Mouse (Mus musculus) retina, embryonic 14.5 days (tissue): ENCODE measurements around the gene Zp2.
A peak's percentile ranks its signal among the peaks of the same experiment; 100 is the strongest.

Experiments used
- DNase-seq: peaks from one replicate; pipeline ENCODE4 v3.0.0-alpha.2; 2015; ENCODE audit warnings: low spot score

The Zp2 gene

DNA sequence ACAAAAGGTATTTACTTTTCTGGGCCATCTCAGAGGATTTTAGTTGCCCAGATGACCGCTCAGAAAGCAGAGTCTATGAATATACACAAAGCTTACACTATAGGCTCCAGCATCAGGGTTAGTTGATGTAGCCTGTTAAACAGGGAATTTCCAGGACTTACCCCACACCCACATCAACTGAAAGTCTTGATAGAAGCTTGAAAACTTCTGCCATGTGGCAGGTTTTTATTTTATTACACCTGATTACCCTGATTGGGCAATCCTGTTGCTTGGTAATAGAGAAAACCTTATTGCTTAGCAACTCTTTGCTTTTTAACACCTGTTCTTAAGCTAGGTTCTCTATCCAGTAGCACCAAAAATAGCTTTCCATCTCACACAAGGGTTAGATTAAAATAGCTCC is 2.3 kb downstream of the Zp2 start:
- DNase-seq = no peak

DNA sequence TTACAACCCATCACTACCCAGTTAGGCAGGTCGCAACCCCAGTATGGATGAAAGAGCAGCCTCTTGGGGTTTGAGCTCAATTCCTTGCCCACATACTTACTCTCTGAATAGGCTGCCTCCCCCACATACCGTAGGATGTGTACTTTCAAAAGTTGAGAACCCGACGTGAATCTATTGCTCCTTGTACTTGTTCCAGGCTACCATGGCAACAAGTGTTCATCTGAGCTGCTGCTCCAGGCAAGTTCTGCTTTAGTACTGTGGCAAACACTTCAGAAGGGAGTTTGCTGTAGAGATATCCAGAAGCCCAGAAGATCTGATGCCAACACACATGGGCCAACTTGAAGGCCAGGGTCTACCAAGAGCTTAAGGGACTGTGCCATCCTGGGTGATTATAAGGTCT is 16.1 kb downstream of the Zp2 start:
- no peak for DNase-seq

DNA sequence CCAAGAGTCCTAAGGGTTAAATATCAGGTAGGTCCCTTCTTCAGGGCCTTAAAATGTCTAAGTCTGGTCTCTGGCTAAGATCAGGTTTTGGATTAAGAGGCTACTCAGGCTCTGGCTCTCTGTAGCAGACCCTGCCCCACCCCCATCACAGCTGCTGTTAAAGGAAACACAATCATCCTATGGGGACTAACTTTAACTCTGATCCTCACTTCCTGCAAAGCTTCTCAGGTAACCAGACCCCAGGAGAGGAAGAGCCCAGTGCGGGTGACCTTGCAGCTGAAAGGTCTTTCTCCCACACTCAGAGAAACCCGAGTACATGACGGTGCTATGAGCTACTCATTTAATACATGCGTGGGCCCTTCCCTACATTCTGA is 17.4 kb downstream of the Zp2 start:
- no peak for DNase-seq

DNA sequence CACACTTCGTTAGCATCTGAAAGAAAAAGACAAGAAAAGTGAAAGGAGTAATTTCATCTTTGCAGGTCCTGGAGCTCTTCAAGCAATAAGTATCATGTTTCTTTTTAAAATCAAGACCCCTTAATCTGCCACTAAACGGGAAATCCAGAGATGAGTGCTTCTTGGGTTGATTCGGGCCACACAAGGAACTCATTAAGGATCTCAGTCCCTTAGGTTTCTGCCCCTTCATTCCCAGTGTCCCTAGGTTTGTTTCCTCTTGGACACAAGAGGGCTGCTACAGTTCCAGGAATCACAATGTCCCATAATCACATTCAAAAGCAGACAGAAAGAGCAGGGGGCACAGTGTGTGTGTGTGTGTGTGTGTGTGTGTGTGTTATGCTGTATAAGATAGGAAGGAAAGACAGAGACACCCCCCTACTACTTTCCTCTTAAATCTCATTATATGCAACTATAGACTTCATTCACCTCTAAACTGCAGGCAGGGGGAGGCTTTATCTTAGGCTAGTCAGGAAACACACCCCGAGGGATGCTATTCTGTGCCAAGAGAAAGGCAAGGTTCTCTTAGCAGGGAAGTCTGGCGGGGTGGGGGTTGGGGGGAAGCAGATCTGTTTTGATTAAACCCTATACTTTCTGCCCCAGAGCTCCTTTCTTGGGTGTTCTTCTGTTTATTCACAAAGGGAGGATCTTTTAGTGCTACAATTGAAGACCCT is 18.0 kb downstream of the Zp2 start:
- DNase-seq = no peak

DNA sequence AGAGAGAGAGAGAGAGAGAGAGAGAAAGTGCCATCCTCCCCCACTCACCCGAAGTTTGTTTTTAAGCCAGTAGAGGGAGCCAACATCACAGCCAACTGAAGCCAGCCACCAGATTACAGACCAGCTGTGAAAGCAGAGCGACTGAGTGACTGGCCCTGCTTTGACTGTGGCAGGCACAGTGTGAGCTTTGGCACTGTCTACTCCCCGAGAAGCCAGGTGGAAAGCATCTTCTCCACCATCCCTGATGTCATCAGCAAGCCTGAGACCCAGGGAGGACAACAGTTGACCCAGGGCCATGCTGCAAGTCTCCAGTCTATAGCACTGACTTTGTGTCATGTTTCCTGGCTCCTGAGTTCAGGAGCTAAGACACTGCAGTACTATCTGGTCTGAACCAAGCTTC is 20.2 kb downstream of the Zp2 start:
- DNase-seq = peak; percentile 90

DNA sequence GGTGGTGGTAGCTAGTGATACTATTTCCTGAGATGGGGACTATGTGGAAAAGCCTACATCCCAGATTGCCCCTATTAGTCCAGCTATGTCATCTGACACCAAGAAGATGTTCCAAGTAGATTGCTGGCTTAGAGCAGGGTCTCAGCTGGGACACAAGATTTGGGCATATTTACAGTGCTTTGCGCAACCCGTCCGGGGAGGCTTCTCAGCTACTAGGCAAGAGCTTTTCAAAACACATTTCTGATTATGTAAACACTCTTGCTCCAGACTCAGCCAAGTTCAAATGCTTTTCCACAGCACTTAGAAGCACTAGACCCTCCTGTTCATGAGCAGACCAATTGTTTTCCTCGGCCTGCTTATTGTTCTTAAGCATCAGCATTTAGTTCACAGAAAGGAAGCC is 21.3 kb downstream of the Zp2 start:
- no peak for DNase-seq

DNA sequence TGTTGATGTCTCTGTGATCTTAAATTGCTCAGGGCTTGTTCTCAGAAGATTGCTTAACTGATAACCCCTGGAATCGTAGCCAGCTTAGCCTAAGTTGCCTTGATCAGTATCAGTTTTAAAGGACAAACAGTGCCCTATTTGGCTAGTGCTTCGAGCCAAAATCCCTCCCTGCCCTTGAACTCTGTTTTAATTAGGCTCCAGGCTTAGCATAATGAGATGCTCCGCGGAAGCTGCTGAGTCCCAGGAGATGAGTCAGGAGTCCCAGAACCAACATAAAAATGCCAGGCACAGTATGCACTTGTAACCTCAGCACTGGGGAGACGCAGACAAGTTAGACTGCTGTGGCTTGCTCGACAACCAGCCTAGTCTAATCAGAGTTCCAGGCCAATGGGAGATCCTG is 27.6 kb downstream of the Zp2 start:
- no peak for DNase-seq

DNA sequence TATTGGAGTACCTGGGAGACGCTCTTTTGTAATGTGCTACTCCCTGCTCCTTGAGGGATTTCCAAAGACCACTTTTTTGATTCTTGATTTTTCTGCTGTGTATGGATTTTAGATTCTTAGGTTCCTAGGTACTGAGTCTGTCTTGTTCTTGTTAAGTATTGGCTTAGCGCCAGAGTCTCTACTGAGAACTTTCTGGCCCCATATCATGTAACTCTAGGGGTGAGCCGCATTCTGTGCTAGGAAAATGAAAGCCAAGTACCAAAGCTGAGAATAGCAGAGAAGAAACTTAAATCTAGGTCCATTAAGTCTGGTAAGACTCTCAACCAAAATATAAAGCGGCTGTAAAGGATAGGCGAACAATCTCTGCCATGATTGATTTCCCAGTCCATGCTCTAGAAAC is 28.1 kb downstream of the Zp2 start:
- no peak for DNase-seq

DNA sequence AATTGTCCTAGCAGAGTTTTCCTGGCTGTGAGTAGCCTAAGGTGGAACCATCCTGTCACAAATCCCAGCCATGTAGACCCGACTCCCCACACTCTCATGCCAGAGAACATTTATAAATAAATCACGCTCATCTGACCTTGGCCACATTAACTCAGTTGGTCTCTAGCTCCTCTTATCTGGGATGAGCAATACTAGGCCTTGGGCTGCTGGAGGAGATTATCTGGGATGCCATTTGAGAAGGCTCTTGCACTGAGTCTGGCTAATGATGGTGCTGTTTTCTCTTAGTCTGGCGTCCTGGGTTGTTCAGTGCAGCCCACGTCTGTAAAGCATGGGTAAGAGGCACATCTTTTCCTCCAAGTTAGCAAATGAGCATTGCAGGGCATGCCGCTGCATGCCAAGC is 35.4 kb downstream of the Zp2 start:
- no peak for DNase-seq

DNA sequence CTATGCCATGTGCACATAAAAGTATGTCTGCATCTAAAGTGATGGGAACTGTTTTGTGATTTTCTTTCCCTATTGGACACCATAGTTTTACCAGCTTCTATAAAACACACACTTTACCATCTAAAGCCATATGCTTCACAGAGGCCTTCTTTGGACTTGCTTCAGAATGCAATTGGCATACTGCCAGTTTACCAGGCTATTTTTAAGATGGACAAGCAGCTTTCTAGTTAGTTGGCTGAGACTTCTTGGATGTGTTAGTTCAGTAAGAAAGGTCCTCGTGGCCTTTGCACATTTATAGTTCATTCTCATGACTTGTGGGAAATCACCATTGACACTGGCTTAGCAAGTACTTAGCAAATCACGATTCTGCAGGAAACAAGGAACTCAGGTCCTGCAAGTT is 38.7 kb downstream of the Zp2 start:
- DNase-seq = no peak

DNA sequence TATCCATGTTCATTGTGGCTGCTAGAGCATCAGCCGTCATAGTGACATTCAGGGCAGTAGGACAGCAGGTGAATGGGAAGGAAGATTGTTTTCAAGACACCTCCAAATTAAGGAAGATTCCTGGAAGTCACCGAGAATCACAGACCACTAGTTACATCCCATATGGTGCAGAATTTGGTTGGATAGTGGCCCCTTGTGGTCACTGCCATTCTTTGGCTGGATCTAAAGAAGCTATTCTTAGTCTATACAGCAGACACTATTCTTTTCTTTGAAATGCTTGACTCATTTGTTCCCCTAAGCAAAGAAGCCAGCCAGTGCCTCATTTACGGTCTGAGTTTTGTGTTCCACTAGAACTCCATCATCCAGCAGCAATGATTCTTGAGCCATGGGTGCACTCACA is 40.1 kb downstream of the Zp2 start:
- DNase-seq = peak; percentile 51

DNA sequence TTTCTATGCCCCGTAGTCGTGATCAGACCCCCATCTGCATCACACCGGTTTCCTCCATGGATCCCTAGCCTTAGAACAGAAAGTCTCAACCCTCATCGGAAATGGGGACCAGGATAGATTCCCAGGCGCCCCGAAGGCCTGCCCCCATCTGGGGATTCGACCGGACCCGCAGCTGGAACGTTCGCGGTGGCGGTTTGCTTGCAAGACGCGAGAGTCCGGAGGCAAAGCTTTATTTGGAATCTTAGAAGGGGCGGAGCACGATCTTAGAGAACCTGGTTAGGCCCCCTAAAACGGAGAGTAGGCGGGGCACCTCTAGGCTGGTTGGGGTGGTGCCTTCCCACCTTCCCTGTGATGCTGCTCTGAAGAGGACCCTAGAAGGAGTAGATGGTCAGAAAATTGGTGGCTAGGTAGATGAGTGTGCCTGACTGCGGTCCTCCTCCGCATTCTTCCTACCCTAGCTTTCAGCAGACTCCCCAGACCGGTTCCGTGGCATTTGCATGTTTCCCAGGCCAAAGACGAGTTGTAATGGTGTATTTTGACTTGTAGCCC is 42.0 kb downstream of the Zp2 start:
- DNase-seq = no peak

DNA sequence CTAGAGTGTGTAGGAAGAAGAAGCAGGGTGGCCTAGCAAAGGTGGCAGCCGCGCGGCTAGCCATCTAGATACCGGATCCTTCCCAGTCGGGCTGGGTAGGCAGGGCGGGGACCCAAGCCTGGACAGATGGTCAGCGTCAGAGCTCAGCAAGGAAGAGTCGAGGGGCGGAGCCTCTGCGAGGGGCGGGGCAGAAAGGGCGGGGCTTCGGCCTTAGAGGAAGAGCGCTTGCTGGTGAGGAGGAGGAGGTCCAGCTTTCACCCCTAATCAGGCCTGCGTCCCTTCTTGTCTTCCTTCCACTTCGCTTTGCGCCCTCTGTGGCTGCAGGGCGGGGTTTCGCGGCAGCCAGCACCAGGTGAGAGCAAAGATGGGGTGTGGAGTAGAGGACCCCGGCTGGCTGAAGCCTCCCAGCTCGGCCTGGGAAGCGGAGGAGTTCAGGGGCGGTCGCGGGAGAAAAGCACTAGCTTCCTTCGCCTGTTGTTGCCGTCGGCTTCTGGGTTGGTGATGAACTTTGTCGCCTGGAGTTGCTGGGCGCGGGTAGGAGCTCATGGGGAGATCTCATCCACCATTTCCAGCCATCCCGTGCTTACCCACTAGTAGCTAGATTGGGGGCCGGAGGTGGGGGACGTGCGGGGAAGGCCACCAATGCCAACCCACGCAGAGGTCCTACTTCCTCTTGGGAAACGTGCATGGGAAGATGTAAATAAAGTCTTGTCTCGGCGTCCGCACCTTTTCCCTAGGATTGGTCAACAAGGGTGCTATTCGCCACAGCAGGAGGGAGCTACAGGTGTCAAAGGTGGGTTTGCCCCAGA is 42.7 kb downstream of the Zp2 start, which contains the start of gene Tmem159:
Tmem159 (plus strand) TSS at position 190 of the 809 bp plus-strand sequence.
- peak; percentile 93 for DNase-seq

DNA sequence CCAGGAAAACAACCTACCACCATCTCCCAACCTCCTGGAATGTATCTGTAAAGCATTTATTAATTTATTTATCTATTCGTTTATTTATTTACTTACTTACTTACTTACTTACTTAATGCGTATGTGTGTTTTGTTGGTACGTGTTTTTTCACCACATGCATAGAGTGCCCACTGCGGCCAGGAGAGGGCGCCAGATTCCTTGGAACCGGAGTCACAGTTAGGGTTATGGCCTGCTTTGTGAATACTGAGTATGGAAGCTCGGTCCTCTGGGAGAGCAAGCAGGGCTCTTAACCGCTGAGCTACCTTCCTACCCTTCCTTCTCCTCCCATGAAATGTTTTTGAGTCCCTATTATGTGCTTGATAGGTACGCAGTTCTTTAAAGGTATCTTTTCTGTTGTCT is 46.7 kb downstream of the Zp2 start:
- peak; percentile 66 for DNase-seq

DNA sequence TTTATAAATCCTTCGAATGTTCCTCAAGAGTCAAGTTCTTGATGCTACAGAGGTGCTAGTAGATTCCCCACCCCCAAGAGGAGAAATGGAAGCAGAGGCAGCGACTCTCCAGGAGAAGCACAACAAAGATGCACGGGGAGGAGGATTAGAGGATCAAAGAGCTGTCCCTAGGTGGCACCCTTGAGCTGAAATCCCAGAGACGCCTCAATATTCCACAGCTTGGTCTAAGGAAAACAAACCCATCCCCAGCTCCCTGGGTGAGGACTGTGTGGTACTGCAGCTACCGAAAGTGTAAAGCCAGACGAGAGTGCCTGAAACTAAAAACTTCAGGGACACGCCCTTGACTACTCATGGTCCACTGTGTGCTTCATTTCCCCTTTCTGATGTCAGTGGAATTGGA is 47.2 kb downstream of the Zp2 start:
- peak; percentile 83 for DNase-seq

DNA sequence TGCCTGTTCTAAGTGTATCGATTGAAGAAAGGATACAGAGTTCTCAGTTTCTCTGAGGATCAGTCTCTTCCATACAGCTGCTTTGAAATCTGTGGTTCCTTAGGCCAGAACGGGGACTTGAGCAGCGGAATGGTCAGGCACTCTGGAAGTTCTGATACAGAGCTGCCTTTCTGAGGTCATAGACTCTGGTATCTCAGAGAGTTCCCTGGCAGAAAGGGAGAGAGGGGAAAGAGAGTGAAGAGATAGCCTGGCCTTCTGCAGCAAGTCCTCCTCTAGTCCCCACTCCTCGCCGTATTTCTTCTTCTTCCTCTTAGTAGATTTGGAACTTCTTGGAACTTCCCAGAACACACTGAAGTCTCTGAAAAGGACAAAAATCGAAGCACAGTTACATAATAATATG is 49.9 kb downstream of the Zp2 start, which contains the start of gene Dnah3:
Dnah3 (minus strand) TSS at position 101 of the 400 bp plus-strand sequence.
- no peak for DNase-seq

DNA sequence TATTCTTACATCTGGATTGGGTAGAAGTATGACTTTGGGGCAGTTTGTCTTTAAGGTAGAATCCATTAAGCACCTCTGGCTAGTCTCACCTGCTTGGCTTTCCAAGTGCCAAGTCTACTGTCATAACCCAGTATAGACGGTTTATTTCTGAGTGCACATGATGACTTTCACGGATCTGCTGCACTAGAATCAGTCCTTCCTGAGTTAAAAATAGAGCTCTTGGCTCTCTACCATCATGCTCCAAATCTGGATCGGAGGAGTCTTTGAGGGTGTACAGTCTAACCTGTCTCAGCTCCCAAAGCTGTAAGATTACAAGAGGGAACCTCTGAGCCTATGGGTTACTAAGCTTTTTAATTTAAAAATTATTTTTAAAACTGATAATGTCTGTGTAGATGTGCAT is 50.9 kb downstream of the Zp2 start:
- DNase-seq = no peak

DNA sequence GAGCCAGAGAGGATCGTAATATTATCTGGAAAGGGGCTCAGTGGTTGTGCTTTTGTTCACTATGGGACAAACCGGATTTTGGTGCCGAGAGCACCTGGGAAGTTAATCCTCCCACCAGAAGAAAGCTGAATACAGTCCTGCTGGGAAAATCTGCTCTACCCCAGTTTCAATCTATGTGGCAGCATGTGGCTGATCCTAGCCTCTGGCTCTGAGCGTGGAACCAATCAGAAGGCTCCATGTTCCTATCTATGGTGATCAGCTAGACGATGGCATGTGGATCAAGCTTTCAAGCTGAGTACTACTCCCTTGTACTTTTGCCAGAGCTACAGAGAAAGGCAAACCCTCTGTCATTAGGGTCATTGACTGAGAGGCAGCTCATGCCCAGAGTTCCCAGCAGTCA is 52.1 kb downstream of the Zp2 start:
- DNase-seq = peak; percentile 9

DNA sequence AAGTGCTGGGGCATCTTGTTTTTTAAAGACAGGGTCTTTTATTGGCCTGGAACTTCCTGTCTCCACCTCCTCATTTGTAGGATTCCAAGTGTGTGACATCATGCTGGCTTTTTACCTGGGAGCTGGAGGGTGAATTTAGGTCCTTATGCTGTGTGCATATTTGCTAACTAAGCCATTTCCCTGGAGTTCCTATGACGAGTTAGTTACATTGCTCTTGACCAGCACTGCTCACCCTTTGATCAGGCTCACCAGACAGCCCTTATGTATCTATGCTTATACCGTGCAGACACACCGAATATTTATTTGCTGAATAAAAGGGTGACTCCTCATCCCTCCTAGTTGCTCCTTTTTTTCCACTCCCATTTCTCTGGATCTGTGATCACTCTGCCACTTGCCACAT is 64.9 kb downstream of the Zp2 start:
- DNase-seq = no peak
